Mouse (Mus musculus) neural tube, embryonic 13.5 days (tissue): Measurements from ENCODE around the gene Vipr1. TPM values are rescaled to one million over a fixed set of nuclear protein-coding genes. Genes with fewer than 3 reads are reported as not detected.

ENCODE experiments used
- ATAC-seq: fragments of 200-750 bp; cut with Nextera tagmentation; 2 replicates; pipeline ENCODE4 v1.8.0; 2017; ENCODE audit warnings: low read depth, mild to moderate bottlenecking, moderate TSS enrichment, moderate library complexity
- H3K27ac ChIP-seq: fragments of 300-500 bp; sonication (generic); replicated peaks from 2 replicates; pipeline ENCODE4 v1.5.1; 2015; ENCODE audit warnings: moderate library complexity, mild to moderate bottlenecking, inconsistent platforms
- H3K27me3 ChIP-seq: fragments of 300-500 bp; sonication (generic); 2 replicates; pipeline ENCODE4 v1.6.1; 2015; ENCODE audit warnings: mild to moderate bottlenecking, inconsistent platforms
- H3K36me3 ChIP-seq: fragments of 300-500 bp; sonication (generic); 2 replicates; pipeline ENCODE4 v1.6.1; 2015; ENCODE audit warnings: mild to moderate bottlenecking, inconsistent platforms
- H3K4me1 ChIP-seq: fragments of 300-500 bp; sonication (generic); replicated peaks from 2 replicates; pipeline ENCODE4 v1.6.1; 2015; ENCODE audit warnings: inconsistent platforms
- H3K4me2 ChIP-seq: fragments of 300-500 bp; sonication (generic); 2 replicates; pipeline ENCODE4 v1.6.1; 2015; ENCODE audit warnings: inconsistent platforms, mild to moderate bottlenecking, moderate library complexity
- H3K4me3 ChIP-seq: fragments of 300-500 bp; sonication (generic); 2 replicates; pipeline ENCODE4 v1.5.1; 2015; ENCODE audit warnings: mild to moderate bottlenecking, inconsistent platforms
- H3K9ac ChIP-seq: fragments of 300-500 bp; sonication (generic); 2 replicates; pipeline ENCODE4 v1.6.1; 2015; ENCODE audit warnings: moderate library complexity, mild to moderate bottlenecking, inconsistent platforms
- H3K9me3 ChIP-seq: fragments of 300-500 bp; sonication (generic); 2 replicates; pipeline ENCODE4 v1.6.1; 2016; ENCODE audit warnings: inconsistent platforms
- WGBS: fragments of 180-500 bp; shearing (Covaris S2); methylation state at CpG from one replicate; pipeline ENCODE4 v1.1.7; 2015; 5-methylcytosine and 5-hydroxymethylcytosine counted together
- polyA plus RNA-seq: library from polyadenylated mRNA; unstranded; fragments of >200 nt; fragmentation: Nextera tagmentation; extraction: Ambion mirVana; gene quantifications from 2 replicates; pipeline ENCODE4 v1.2.1, GENCODE M21; 2015

Gene Vipr1
- polyA plus RNA-seq, 1 experiment from 2014 or later, result 0.25 TPM

GRCm38 (mm10) chr9:121690200-121690651 lies 47.7 kb downstream of the Vipr1 start:
- no peaks in the 10 kb centered on the region for H3K9me3 ChIP-seq
- H3K27me3 ChIP-seq, result no peaks in the 10 kb centered on the region
- H3K27ac ChIP-seq, result peak overlapping the region; percentile 78
- peak overlapping the region; percentile 46 for H3K4me2 ChIP-seq
- H3K36me3 ChIP-seq, result peaks cover 70% of the 10 kb centered on the region
- peak; percentile 89 for ATAC-seq
- H3K9ac ChIP-seq, result 0 out of 2 replicates have a peak overlapping the region, but pooled peaks have one; percentile 0
- 27% methylated on average over 15 of the region's 15 CpGs for WGBS
- H3K4me1 ChIP-seq, result peaks cover 22% of the 10 kb centered on the region
- H3K4me3 ChIP-seq, result peak overlapping the region; percentile 17

DNA sequence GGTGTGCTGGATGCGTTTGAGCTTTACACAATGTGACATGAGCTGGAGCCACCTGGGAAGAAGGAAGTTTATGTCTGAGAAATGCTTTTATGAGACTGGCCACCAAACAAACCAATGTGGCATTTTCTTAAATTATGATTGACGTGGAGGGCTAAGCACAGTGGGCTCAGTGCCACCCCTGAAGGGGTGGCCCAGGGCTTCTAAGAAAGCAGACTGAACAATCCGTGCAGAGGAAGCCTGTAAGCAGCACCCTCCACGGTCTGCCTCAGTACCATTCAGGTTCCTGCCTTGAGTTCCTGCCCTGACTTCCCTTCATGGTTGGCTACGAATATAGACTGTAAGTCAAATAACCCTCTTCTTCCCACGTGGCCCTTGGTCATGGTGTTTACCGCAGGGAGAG lies 48.2 kb downstream of the Vipr1 start:
- Histone ChIP-seq H3K4me1 (peaks cover 22% of the 10 kb centered on the region), H3K9me3 (no peaks in the 10 kb centered on the region), H3K9ac (0 out of 2 replicates have a peak overlapping the region, but pooled peaks have one; percentile 0), H3K4me2 (peak overlapping the region; percentile 46), H3K27me3 (no peaks in the 10 kb centered on the region), H3K4me3 (no peak overlapping the region), H3K27ac (peak overlapping the region; percentile 78), H3K36me3 (peaks cover 70% of the 10 kb centered on the region)
- 0 out of 2 replicates have a peak, but pooled peaks have one; percentile 48 for ATAC-seq
- WGBS, result 83% methylated on average over 7 of the region's 7 CpGs

- WGBS, result 78% methylated on average over 12 of the region's 12 CpGs
- no peak overlapping the region for H3K9ac ChIP-seq
- no peak overlapping the region for H3K27ac ChIP-seq
- H3K4me1 ChIP-seq, result peaks cover 18% of the 10 kb centered on the region
- H3K4me2 ChIP-seq, result no peak overlapping the region
- H3K36me3 ChIP-seq, result peaks cover 62% of the 10 kb centered on the region
- no peaks in the 10 kb centered on the region for H3K9me3 ChIP-seq
- no peak for ATAC-seq
- no peak overlapping the region for H3K4me3 ChIP-seq
- no peaks in the 10 kb centered on the region for H3K27me3 ChIP-seq
Measured at GRCm38 (mm10) chr9:121694736-121695135, 52.2 kb downstream of the Vipr1 start.

GRCm38 (mm10) chr9:121696626-121697025 lies 54.1 kb downstream of the Vipr1 start:
- peaks cover 65% of the 10 kb centered on the region for H3K36me3 ChIP-seq
- H3K9me3 ChIP-seq, result no peaks in the 10 kb centered on the region
- H3K4me1 ChIP-seq, result no peaks in the 10 kb centered on the region
- H3K4me3 ChIP-seq, result no peak overlapping the region
- H3K27me3 ChIP-seq, result no peaks in the 10 kb centered on the region
- no peak overlapping the region for H3K9ac ChIP-seq
- ATAC-seq, result no peak
- no peak overlapping the region for H3K27ac ChIP-seq
- no peak overlapping the region for H3K4me2 ChIP-seq
- 93% methylated on average over 9 of the region's 9 CpGs for WGBS

DNA sequence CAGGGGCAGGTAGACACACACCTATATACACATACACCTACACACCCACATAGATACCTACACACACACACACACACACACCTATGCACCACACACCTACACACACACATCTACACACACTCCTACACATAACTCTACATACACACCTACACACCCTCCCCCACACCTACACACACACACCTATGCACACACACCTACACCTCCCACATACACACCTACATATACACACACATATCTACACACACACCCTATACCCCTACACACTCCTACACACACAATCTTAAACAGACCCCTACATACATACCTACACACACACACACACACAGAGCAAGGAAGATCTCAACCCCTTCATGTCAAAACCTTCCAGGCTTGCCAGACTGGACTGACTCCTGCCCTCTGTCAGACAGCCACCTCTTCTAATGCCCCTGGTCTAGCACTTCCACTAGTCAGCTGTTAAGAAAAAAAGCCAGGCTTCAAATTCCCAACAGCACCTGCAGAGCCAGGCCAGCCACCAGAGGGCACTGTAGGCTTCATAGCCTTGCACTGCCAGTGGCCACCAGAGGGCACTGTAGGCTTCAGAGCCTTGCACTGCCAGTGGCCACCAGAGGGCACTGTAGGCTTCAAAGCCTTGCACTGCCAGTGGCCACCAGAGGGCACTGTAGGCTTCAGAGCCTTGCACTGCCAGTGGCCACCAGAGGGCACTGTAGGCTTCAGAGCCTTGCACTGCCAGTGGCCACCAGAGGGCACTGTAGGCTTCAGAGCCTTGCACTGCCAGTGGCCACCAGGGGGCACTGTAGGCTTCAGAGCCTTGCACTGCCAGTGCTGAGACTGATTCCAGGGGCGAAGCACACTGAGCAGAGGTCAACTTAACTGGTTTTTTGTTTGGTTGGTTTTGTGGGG lies 54.9 kb downstream of the Vipr1 start:
- H3K9ac ChIP-seq, result no peak overlapping the region
- H3K27ac ChIP-seq, result no peak overlapping the region
- peak; percentile 47 for ATAC-seq
- H3K9me3 ChIP-seq, result no peaks in the 10 kb centered on the region
- no peak overlapping the region for H3K4me3 ChIP-seq
- peaks cover 59% of the 10 kb centered on the region for H3K36me3 ChIP-seq
- H3K27me3 ChIP-seq, result no peaks in the 10 kb centered on the region
- no peak overlapping the region for H3K4me2 ChIP-seq
- peaks cover 2% of the 10 kb centered on the region; the same call in 1 of the 2 replicates for H3K4me1 ChIP-seq
- WGBS, result 100% methylated on average over 1 of the region's 1 CpGs

- no peaks in the 10 kb centered on the region; the same call in 1 of the 2 replicates for H3K27me3 ChIP-seq
- peaks cover 14% of the 10 kb centered on the region for H3K36me3 ChIP-seq
- no peaks in the 10 kb centered on the region for H3K9me3 ChIP-seq
- H3K9ac ChIP-seq, result peak overlapping the region; percentile 90
- H3K4me3 ChIP-seq, result peak overlapping the region; percentile 79
- 37% methylated on average over 11 of the region's 11 CpGs for WGBS
- ATAC-seq, result no peak
- no peak overlapping the region for H3K27ac ChIP-seq
- peak overlapping the region; percentile 97 for H3K4me2 ChIP-seq
- peaks cover 33% of the 10 kb centered on the region for H3K4me1 ChIP-seq
Measured at GRCm38 (mm10) chr9:121704261-121704645, 61.7 kb downstream of the Vipr1 start.

GRCm38 (mm10) chr9:121704646-121705625 lies 62.4 kb downstream of the Vipr1 start, which contains the start of gene Sec22c:
TSS of gene Sec22c (minus strand) at chr9:121705490.
- H3K36me3 ChIP-seq, result peaks cover 7% of the 10 kb centered on the region
- H3K4me2 ChIP-seq, result peak within 1 kb of the TSS; percentile 97
- peak within 1 kb of the TSS; percentile 83 for H3K27ac ChIP-seq
- peaks cover 37% of the 10 kb centered on the region for H3K4me1 ChIP-seq
- H3K9ac ChIP-seq, result peak within 1 kb of the TSS; percentile 90
- ATAC-seq, result peak; percentile 96
- H3K4me3 ChIP-seq, result peak within 1 kb of the TSS; percentile 79
- no peaks in the 10 kb centered on the region; the same call in 1 of the 2 replicates for H3K27me3 ChIP-seq
- no peaks in the 10 kb centered on the region for H3K9me3 ChIP-seq
- 2% methylated on average over 69 of the region's 69 CpGs for WGBS

DNA sequence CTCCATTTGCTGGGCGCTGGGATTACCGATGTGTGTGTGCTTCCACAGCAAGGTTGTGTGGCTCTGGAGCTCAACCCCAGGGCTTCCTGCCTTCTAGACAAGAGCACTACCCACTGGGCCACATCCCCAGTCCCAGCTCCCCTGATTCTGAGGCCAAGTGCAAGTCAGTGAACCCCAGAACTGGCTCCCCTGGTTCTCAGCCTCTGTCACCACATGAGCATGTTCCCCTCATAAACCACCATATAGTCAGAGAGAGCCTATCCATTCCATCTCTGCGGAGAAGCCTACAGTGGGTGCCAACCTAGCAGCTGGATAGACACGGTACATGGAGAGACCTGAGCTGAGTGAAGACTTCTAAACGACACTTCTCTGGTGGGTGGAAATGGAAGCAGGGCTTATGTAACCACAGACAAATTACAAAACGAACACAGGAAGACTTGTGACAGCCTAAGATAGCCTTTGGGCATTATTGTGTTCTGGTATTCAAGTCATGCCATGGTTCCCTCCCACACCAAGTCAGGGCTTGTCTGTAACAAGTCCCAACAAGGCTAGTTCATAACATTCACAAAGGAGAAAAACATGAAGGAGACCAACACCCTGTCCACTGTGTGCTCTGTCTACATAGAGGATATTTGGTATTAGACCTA lies 63.6 kb downstream of the Vipr1 start:
- Histone ChIP-seq H3K27ac (no peak overlapping the region), H3K9me3 (no peaks in the 10 kb centered on the region), H3K36me3 (no peaks in the 10 kb centered on the region), H3K4me2 (no peak overlapping the region), H3K9ac (no peak overlapping the region), H3K4me1 (peaks cover 42% of the 10 kb centered on the region), H3K27me3 (no peaks in the 10 kb centered on the region; the same call in 1 of the 2 replicates), H3K4me3 (0 out of 2 replicates have a peak overlapping the region, but pooled peaks have one; percentile 79)
- WGBS, result 81% methylated on average over 6 of the region's 6 CpGs
- ATAC-seq, result no peak

GRCm38 (mm10) chr9:121707801-121708200 lies 65.3 kb downstream of the Vipr1 start:
- no peak overlapping the region for H3K4me3 ChIP-seq
- ATAC-seq, result no peak
- peaks cover 51% of the 10 kb centered on the region for H3K4me1 ChIP-seq
- H3K9me3 ChIP-seq, result no peaks in the 10 kb centered on the region
- H3K4me2 ChIP-seq, result no peak overlapping the region
- 60% methylated on average over 6 of the region's 6 CpGs for WGBS
- H3K9ac ChIP-seq, result no peak overlapping the region
- no peak overlapping the region for H3K27ac ChIP-seq
- no peaks in the 10 kb centered on the region; the same call in 1 of the 2 replicates for H3K27me3 ChIP-seq
- peaks cover 8% of the 10 kb centered on the region for H3K36me3 ChIP-seq

DNA sequence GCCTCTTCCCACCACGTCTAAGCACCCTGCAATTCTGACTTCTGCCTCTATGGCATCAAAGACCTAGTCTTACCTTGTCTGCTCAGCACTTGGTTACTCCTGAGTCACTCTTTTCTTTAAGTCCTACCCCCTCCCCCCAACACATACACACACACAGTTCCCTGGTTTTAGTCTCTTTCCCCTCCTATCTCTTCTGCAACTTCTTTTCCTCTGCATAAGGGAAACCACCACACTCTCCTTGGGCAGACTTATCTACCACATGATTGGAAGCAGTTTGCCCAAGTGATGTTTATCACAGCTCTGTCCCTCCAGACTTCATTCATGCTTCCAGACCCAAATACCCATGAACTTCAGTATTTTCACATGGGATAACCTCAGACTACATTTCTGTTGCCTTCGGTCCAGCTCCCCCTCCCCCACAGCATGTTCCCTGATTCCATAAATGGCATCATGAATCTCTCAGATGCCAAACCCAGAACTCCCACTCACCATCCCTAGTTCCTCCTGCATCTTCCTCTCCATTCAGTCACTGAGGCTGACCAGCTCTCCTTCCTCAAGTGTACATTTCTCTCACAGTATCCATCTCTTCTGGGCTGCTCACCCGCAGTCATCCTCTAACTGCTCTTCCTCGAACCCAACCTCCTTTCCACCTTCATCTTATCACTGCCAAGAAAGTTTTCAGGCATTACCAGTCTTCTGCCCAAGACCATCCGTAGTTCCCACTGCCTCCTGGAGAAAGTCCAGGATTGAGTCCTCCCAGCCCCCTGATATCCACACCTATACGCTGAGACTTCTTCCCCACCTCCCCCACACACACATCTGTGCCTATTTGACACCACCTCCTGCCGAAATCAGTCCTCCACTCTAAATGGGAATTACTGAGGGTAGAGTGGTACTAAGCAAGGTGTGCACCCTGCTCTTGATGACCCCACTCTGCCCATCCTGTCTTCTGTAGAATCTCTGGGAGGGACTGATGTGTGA lies 66.3 kb downstream of the Vipr1 start:
- Histone ChIP-seq H3K27ac (no peak overlapping the region), H3K36me3 (peaks cover 16% of the 10 kb centered on the region), H3K9me3 (no peaks in the 10 kb centered on the region), H3K27me3 (no peaks in the 10 kb centered on the region; the same call in 1 of the 2 replicates), H3K4me2 (no peak overlapping the region), H3K4me1 (peaks cover 41% of the 10 kb centered on the region), H3K9ac (no peak overlapping the region), H3K4me3 (no peak overlapping the region)
- WGBS, result 74% methylated on average over 7 of the region's 7 CpGs
- no peak for ATAC-seq
